Mouse (Mus musculus) stomach, embryonic 14.5 days (tissue): ENCODE data around the gene Ankrd22. TPM values are rescaled to one million over a fixed set of nuclear protein-coding genes. Genes with fewer than 3 reads are reported as not detected.
A peak's percentile ranks its signal among the peaks of the same experiment; 100 is the strongest.

Experiments
- ATAC-seq: fragments of 200-750 bp; cut with Nextera tagmentation; 2 replicates; pipeline ENCODE4 v1.8.0; 2017; ENCODE audit warnings: low read depth, moderate TSS enrichment; ENCODE audit not compliant: insufficient number of reproducible peaks, insufficient read depth, low FRiP score
- H3K27ac ChIP-seq: fragments of 300-500 bp; sonication (generic); 2 replicates; pipeline ENCODE4 v1.5.1; 2014; ENCODE audit warnings: mild to moderate bottlenecking, low read length, moderate library complexity, mixed read lengths
- H3K27me3 ChIP-seq: fragments of 300-500 bp; sonication (generic); 2 replicates; pipeline ENCODE4 v1.6.1; 2014; ENCODE audit warnings: low read length, control low read depth, mixed read lengths; ENCODE audit not compliant: control insufficient read depth, insufficient read depth
- H3K36me3 ChIP-seq: fragments of 300-500 bp; sonication (generic); 2 replicates; pipeline ENCODE4 v1.6.1; 2014; ENCODE audit warnings: mild to moderate bottlenecking, control low read depth, low read length, moderate library complexity, mixed read lengths; ENCODE audit not compliant: control insufficient read depth, insufficient read depth
- H3K4me1 ChIP-seq: fragments of 300-500 bp; sonication (generic); 2 replicates; pipeline ENCODE4 v1.6.1; 2014; ENCODE audit warnings: low read length, control low read depth, mixed read lengths; ENCODE audit not compliant: control insufficient read depth, insufficient read depth
- H3K4me2 ChIP-seq: fragments of 300-500 bp; sonication (generic); replicated peaks from 2 replicates; pipeline ENCODE4 v1.6.1; 2014; ENCODE audit warnings: low read depth, low read length, control low read depth
- H3K4me3 ChIP-seq: fragments of 300-500 bp; sonication (generic); 2 replicates; pipeline ENCODE4 v1.5.1; 2014; ENCODE audit warnings: low read depth, low read length, control low read depth
- H3K9ac ChIP-seq: fragments of 300-500 bp; sonication (generic); replicated peaks from 2 replicates; pipeline ENCODE4 v1.6.1; 2014; ENCODE audit warnings: low read depth, mild to moderate bottlenecking, control low read depth, low read length, moderate library complexity, mixed read lengths
- H3K9me3 ChIP-seq: fragments of 300-500 bp; sonication (generic); 2 replicates; pipeline ENCODE4 v1.6.1; 2016; ENCODE audit warnings: low read depth, low read length, control low read depth; ENCODE audit not compliant: control insufficient read depth
- WGBS: fragments of 180-500 bp; shearing (Covaris S2); extraction: QIAGEN DNeasy Blood & Tissue Kit; methylation state at CpG from one replicate; pipeline ENCODE4 v1.1.7; 2014; 5-methylcytosine and 5-hydroxymethylcytosine counted together
- polyA plus RNA-seq: library from polyadenylated mRNA; unstranded; fragments of >200 nt; fragmentation: Nextera tagmentation; extraction: Ambion mirVana; gene quantifications from 2 replicates; pipeline ENCODE4 v1.2.1, GENCODE M21; 2014

Gene Ankrd22
- 3.5 and 3.9 TPM in 2 replicates for polyA plus RNA-seq

- Histone ChIP-seq H3K4me2 (no peak within 1 kb of the TSS), H3K27me3 (no peaks in the 10 kb centered on the region), H3K4me3 (no peak within 1 kb of the TSS), H3K9ac (no peak within 1 kb of the TSS), H3K36me3 (no peaks in the 10 kb centered on the region), H3K9me3 (no peaks in the 10 kb centered on the region), H3K4me1 (no peaks in the 10 kb centered on the region), H3K27ac (no peak within 1 kb of the TSS)
- 63% methylated on average over 5 of the region's 5 CpGs for WGBS
- ATAC-seq = peak; percentile 84; the same call in 1 of the 2 replicates
Observed at GRCm38 (mm10) chr19:34165891-34166290, at the start of gene Ankrd22. Gene Ankrd22 (minus strand): TSS chr19:34166053.

- 55% methylated on average over 4 of the region's 4 CpGs for WGBS
- ATAC-seq = no peak
- H3K27ac ChIP-seq = no peak overlapping the region
Observed at GRCm38 (mm10) chr19:34214136-34214535, 48.3 kb upstream of the Ankrd22 start.

GRCm38 (mm10) chr19:34213251-34213645 is 47.4 kb upstream of the Ankrd22 start:
- H3K4me1 ChIP-seq = no peaks in the 10 kb centered on the region
- no peaks in the 10 kb centered on the region for H3K27me3 ChIP-seq
- H3K36me3 ChIP-seq = no peaks in the 10 kb centered on the region
- H3K9ac ChIP-seq = no peak overlapping the region
- no peaks in the 10 kb centered on the region for H3K9me3 ChIP-seq
- no peak overlapping the region for H3K4me2 ChIP-seq
- ATAC-seq = no peak
- no peak overlapping the region for H3K4me3 ChIP-seq
- no peak overlapping the region for H3K27ac ChIP-seq

More at GRCm38 (mm10) chr19:34214136-34214535, 48.3 kb upstream of the Ankrd22 start:
- H3K27me3 ChIP-seq = no peaks in the 10 kb centered on the region
- H3K4me3 ChIP-seq = no peak overlapping the region
- H3K9me3 ChIP-seq = no peaks in the 10 kb centered on the region
- no peaks in the 10 kb centered on the region for H3K4me1 ChIP-seq
- H3K36me3 ChIP-seq = no peaks in the 10 kb centered on the region
- no peak overlapping the region for H3K4me2 ChIP-seq
- no peak overlapping the region for H3K9ac ChIP-seq

GRCm38 (mm10) chr19:34212489-34213250 is 46.8 kb upstream of the Ankrd22 start:
- WGBS = 74% methylated on average over 12 of the region's 12 CpGs
- H3K9me3 ChIP-seq = no peaks in the 10 kb centered on the region
- no peaks in the 10 kb centered on the region for H3K27me3 ChIP-seq
- H3K36me3 ChIP-seq = no peaks in the 10 kb centered on the region
- no peak overlapping the region for H3K27ac ChIP-seq
- no peak for ATAC-seq
- no peak overlapping the region for H3K4me2 ChIP-seq
- no peak overlapping the region for H3K4me3 ChIP-seq
- no peaks in the 10 kb centered on the region for H3K4me1 ChIP-seq
- no peak overlapping the region for H3K9ac ChIP-seq

GRCm38 (mm10) chr19:34210841-34211240 is 45.0 kb upstream of the Ankrd22 start:
- Histone ChIP-seq H3K4me1 (no peaks in the 10 kb centered on the region), H3K4me3 (no peak overlapping the region), H3K27ac (no peak overlapping the region), H3K27me3 (no peaks in the 10 kb centered on the region), H3K36me3 (no peaks in the 10 kb centered on the region), H3K9me3 (no peaks in the 10 kb centered on the region), H3K4me2 (no peak overlapping the region), H3K9ac (no peak overlapping the region)
- WGBS = 53% methylated on average over 2 of the region's 2 CpGs
- ATAC-seq = no peak

- ATAC-seq = no peak
Observed at GRCm38 (mm10) chr19:34209930-34210581, 44.2 kb upstream of the Ankrd22 start.

GRCm38 (mm10) chr19:34209031-34209430 is 43.2 kb upstream of the Ankrd22 start:
- H3K4me3 ChIP-seq = no peak overlapping the region
- ATAC-seq = peak; percentile 89
- H3K4me1 ChIP-seq = no peaks in the 10 kb centered on the region
- H3K27me3 ChIP-seq = no peaks in the 10 kb centered on the region
- H3K9me3 ChIP-seq = no peaks in the 10 kb centered on the region
- H3K36me3 ChIP-seq = no peaks in the 10 kb centered on the region
- WGBS = 65% methylated on average over 3 of the region's 3 CpGs
- H3K9ac ChIP-seq = no peak overlapping the region
- no peak overlapping the region for H3K27ac ChIP-seq
- H3K4me2 ChIP-seq = no peak overlapping the region

More at GRCm38 (mm10) chr19:34209930-34210581, 44.2 kb upstream of the Ankrd22 start:
- Histone ChIP-seq H3K9ac (no peak overlapping the region), H3K9me3 (no peaks in the 10 kb centered on the region), H3K4me2 (no peak overlapping the region), H3K27me3 (no peaks in the 10 kb centered on the region), H3K36me3 (no peaks in the 10 kb centered on the region), H3K27ac (no peak overlapping the region), H3K4me3 (no peak overlapping the region), H3K4me1 (no peaks in the 10 kb centered on the region)
- 78% methylated on average over 8 of the region's 8 CpGs for WGBS

- no peak for ATAC-seq
- no peaks in the 10 kb centered on the region for H3K9me3 ChIP-seq
- no peaks in the 10 kb centered on the region for H3K4me1 ChIP-seq
- no peak overlapping the region for H3K27ac ChIP-seq
- WGBS = 69% methylated on average over 8 of the region's 8 CpGs
- no peak overlapping the region for H3K9ac ChIP-seq
- H3K36me3 ChIP-seq = no peaks in the 10 kb centered on the region
- no peak overlapping the region for H3K4me3 ChIP-seq
- no peaks in the 10 kb centered on the region for H3K27me3 ChIP-seq
- no peak overlapping the region for H3K4me2 ChIP-seq
Observed at GRCm38 (mm10) chr19:34206760-34207440, 41.0 kb upstream of the Ankrd22 start.
